Mouse (Mus musculus): ENCODE measurements around the gene Trim46.

DNA sequence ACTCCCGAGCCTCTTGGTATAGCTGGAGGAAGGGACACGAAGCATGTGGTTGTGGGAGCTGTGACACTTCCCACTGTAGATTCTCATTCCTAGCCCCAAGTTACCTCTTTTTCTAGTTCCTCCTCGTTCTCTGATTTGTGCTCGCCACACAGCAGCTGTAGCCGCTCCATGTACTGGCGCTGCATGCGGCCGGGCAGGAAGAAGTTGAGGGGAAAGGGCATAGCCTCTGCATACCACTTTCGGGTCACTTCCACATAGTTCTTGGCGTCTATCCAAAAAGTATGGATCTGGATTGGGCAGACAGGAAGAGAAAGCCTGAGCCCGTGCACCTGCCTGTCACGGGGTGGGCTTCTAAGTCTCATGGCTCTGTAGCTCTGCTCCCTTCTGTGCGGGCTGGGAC is 35.9 kb downstream of the Trim46 start:
- TF ChIP-seq CTCF (IDR thresholded peaks at IDR 0.05; ENCODE audit: low read depth): no peak
- no peak for TF ChIP-seq EP300 (IDR thresholded peaks at IDR 0.05; ENCODE audit: low read depth)

All from heart, postnatal 0 days (tissue).